Mouse (Mus musculus) thymus, adult 2 months (tissue): Measurements from ENCODE around the gene Prdm13. TPM values are rescaled to one million over a fixed set of nuclear protein-coding genes. Genes with fewer than 3 reads are reported as not detected.

ENCODE experiments used
- DNase-seq: peaks from one replicate; pipeline ENCODE4 v3.0.0; 2021
- H3K27ac ChIP-seq: fragments of 200-500 bp; 2 replicates; pipeline ENCODE4 v1.5.1; 2012; ENCODE audit warnings: low read length, control low read depth; ENCODE audit not compliant: control insufficient read depth, insufficient read depth
- H3K27me3 ChIP-seq: fragments of 200-500 bp; 2 replicates; pipeline ENCODE4 v1.6.1; 2012; ENCODE audit warnings: mild to moderate bottlenecking, low read length, moderate library complexity, mixed read lengths; ENCODE audit not compliant: control insufficient read depth, insufficient read depth
- H3K36me3 ChIP-seq: fragments of 200-500 bp; 2 replicates; pipeline ENCODE4 v1.6.1; 2012; ENCODE audit warnings: mild to moderate bottlenecking, low read length, moderate library complexity; ENCODE audit not compliant: control insufficient read depth, insufficient read depth
- H3K4me1 ChIP-seq: fragments of 200-500 bp; replicated peaks from 2 replicates; pipeline ENCODE4 v1.6.1; 2012; ENCODE audit warnings: low read length; ENCODE audit not compliant: control insufficient read depth, insufficient read depth
- H3K4me3 ChIP-seq: fragments of 200-500 bp; 2 replicates; pipeline ENCODE4 v1.5.1; 2012; ENCODE audit warnings: mild to moderate bottlenecking, low read length, control low read depth, moderate library complexity; ENCODE audit not compliant: control insufficient read depth, insufficient read depth
- CTCF ChIP-seq: fragments of 200-500 bp; IDR thresholded peaks from 2 replicates; pipeline ENCODE4 v1.5.1; 2012; ENCODE audit warnings: mild to moderate bottlenecking, control low read depth, low read length, moderate library complexity, borderline replicate concordance; ENCODE audit not compliant: control insufficient read depth, poor library complexity, insufficient read depth; ENCODE audit errors: extremely low read depth
- POLR2A ChIP-seq: fragments of 200-500 bp; IDR thresholded peaks from 2 replicates; pipeline ENCODE4 v1.6.1; 2012; ENCODE audit warnings: mild to moderate bottlenecking, low read length, control low read depth, moderate library complexity; ENCODE audit not compliant: control insufficient read depth, poor library complexity, insufficient read depth; ENCODE audit errors: extremely low read depth
- WGBS: fragments of 180-500 bp; shearing (Covaris S2); methylation state at CpG from one replicate; pipeline ENCODE4 v1.1.7; 2018; 5-methylcytosine and 5-hydroxymethylcytosine counted together
- polyA plus RNA-seq: library from polyadenylated mRNA; depleted of rRNA; stranded (reverse); fragments of >200 nt; gene quantifications from 2 replicates; pipeline ENCODE4 v1.2.3, GENCODE M21; 2012

Gene Prdm13
- polyA plus RNA-seq, 1 experiment, result not detected

DNA sequence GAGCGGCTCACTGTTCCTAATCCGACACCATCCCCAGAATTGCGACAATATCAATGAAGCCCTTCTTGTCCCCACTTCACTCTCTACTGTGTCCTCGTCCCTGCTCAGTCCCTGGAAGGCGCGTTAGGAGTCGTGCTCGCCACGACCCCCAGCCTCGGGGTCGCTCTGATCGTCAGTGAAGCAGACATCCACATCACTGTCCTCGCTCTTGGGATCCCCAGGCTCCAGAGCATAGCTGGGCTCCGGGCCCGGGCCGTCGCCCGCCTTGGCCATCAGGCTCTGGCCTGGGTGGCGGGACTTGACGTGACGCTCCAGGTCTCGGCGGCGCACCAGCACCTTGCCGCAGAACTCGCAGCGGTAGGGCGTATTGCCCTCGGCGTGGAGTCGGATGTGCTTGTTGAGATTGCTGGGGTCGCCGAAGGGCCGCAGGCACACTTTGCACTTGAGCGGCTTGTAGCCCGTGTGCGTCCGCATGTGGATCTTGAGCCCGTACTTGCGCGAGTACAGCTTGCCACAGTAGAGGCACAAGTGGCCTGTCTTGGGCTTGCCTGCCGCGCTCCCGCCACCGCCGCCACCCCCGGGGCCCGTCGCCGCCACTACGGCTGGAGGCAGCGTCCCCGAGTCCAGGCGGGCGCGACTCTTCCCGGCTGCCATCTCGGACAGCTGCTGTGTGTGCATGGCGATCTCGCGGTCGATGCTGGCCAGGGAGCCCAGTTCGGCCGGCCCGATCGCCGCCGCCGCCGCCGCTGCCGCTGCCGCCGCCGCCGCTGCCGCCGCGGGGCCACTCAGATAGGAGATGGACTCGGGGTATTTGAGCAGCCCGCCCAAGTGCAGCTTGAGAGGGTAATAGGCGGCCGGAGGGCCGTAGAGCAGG, 7.4 kb downstream of the Prdm13 start:
- peaks cover 15% of the 10 kb centered on the region for H3K4me1 ChIP-seq

DNA sequence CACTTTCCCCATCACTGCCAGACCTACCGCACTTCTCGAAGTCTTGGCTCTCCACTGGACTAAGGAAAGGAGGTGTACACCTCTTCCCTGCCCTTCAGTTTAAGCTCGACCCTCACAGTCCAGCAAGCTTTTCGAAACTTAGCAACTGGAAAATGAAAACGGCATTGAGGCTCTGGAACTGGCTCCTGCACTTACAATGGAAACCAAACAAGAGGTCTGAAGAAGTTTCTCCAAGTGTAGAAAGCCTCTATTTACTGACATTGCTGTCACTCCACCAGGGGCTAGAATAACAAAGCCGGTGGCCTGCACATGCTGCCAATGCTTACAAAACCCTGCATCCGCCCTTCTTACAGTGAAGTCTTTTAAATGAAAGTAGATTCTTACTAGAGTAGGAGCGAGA, 11.1 kb downstream of the Prdm13 start:
- 16% methylated on average over 8 of the region's 8 CpGs for WGBS
- Histone ChIP-seq H3K4me1 (peaks cover 15% of the 10 kb centered on the region), H3K36me3 (no peaks in the 10 kb centered on the region), H3K4me3 (no peak overlapping the region), H3K27ac (no peak overlapping the region), H3K27me3 (peaks cover 26% of the 10 kb centered on the region)
- DNase-seq, result no peak
- TF ChIP-seq POLR2A (no peak), CTCF (no peak)

More for the DNA sequence above, 7.4 kb downstream of the Prdm13 start:
- DNase-seq, result no peak
- no peak overlapping the region for H3K27ac ChIP-seq
- H3K27me3 ChIP-seq, result peaks cover 31% of the 10 kb centered on the region
- H3K4me3 ChIP-seq, result peak overlapping the region; percentile 41
- 4% methylated on average over 84 of the region's 84 CpGs for WGBS
- no peaks in the 10 kb centered on the region for H3K36me3 ChIP-seq
- TF ChIP-seq CTCF (no peak), POLR2A (no peak)

DNA sequence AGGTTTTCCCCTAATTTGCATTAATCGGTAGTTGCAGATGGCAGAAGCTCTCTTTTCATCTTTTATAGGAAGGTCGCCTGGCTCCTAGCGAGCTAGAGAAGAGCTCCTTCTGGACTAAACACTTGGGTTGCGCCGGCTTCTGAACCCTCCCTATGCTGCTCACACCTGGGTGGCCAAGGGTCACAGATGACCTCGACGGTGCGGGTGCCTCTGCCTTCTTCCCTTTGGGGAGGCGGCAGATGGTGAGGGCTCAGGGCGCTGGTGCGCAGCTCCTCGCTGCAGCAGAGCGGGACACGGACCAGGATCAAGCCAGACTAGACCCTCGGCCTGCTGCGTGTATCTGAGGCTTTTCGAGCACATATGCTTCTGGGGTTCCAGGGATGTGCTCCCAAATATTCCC, 11.7 kb downstream of the Prdm13 start:
- Histone ChIP-seq H3K27ac (no peak overlapping the region), H3K27me3 (peaks cover 21% of the 10 kb centered on the region), H3K36me3 (no peaks in the 10 kb centered on the region), H3K4me1 (peaks cover 11% of the 10 kb centered on the region), H3K4me3 (no peak overlapping the region)
- 8% methylated on average over 17 of the region's 17 CpGs for WGBS
- TF ChIP-seq CTCF, result no peak
- no peak for TF ChIP-seq POLR2A
- DNase-seq, result no peak

DNA sequence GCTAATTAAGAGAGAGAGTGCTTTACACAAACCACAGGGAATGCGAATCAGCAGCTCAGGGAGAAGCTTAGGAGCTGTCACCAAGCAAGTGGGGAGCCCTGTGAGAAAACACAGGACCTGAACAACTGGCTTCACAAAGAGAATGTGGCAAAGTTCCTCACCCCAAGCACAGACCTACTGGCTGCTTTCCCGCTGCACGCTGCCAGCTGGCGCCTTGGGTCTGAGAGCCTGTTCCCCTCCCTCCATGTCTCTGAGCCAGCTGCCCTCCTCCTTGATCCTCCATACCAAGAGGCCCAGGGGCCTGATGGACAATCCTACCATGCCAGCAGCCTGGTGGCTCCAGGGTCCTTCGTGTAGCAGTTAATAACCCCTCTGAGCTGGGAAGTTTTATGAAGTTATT, 19.8 kb downstream of the Prdm13 start:
- H3K4me1 ChIP-seq, result no peaks in the 10 kb centered on the region
- no peaks in the 10 kb centered on the region for H3K27me3 ChIP-seq
- TF ChIP-seq CTCF (no peak), POLR2A (no peak)
- no peaks in the 10 kb centered on the region for H3K36me3 ChIP-seq
- WGBS, result 69% methylated on average over 5 of the region's 5 CpGs
- H3K27ac ChIP-seq, result no peak overlapping the region
- H3K4me3 ChIP-seq, result no peak overlapping the region
- no peak for DNase-seq

DNA sequence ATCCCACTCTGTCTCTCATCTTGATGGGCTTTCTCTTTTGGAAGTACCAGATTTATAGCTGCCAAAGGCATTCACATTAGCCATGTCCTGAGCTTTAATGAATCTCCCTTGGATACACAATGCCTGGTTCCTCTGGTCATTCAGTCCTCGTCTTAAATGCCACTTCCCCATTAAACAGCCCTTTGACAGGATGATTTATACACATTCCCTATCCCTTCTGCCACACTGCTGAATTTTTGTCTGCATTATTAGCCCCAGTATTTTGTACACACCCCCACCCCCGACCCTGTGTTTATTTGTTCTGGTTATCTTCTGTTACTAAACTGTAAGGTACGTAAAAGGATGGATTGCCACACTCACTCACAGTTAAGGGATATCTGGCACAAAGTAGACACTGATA, 27.6 kb downstream of the Prdm13 start:
- Histone ChIP-seq H3K4me3 (no peak overlapping the region), H3K27me3 (no peaks in the 10 kb centered on the region), H3K4me1 (no peaks in the 10 kb centered on the region), H3K36me3 (no peaks in the 10 kb centered on the region), H3K27ac (no peak overlapping the region)
- WGBS, result 61% methylated on average over 3 of the region's 3 CpGs
- DNase-seq, result no peak
- TF ChIP-seq CTCF (no peak), POLR2A (no peak)

DNA sequence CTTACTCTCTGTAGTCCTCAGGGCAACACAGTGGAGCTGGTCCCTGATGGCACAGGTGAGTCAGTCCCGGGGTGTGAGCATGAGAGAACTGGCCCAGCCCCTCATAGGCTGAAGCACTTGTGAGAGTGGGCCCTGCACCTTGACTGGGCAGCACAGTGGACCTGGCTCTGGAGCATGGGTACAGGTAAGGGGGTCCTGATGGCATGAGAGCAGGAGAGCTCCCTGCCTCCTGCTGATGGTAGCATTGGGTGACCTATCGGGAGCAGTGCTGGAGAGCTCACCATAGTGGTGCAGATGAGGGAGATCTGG, 56.5 kb downstream of the Prdm13 start:
- no peaks in the 10 kb centered on the region for H3K27me3 ChIP-seq
- H3K27ac ChIP-seq, result no peak overlapping the region
- no peak for DNase-seq
- H3K4me1 ChIP-seq, result no peaks in the 10 kb centered on the region
- no peak overlapping the region for H3K4me3 ChIP-seq
- H3K36me3 ChIP-seq, result no peaks in the 10 kb centered on the region
- no peak for TF ChIP-seq POLR2A
- no peak for TF ChIP-seq CTCF
- 85% methylated on average over 2 of the region's 2 CpGs for WGBS
